Mouse (Mus musculus) C2C12 (cell line): ENCODE measurements around the gene 4930568D16Rik.

Experiments used
- CEBPB ChIP-seq: IDR thresholded peaks from one replicate; pipeline ENCODE4 v1.6.1; 2011; ENCODE audit warnings: low read depth, mild to moderate bottlenecking, control low read depth, moderate library complexity
- CTCF ChIP-seq: IDR thresholded peaks from one replicate; pipeline ENCODE4 v1.5.1; 2011; ENCODE audit not compliant: control insufficient read depth, insufficient read depth, insufficient read length
- FOSL1 ChIP-seq: IDR thresholded peaks from one replicate; pipeline ENCODE4 v1.8.0; 2011; ENCODE audit warnings: mild to moderate bottlenecking, low read length; ENCODE audit not compliant: poor library complexity, insufficient read depth, severe bottlenecking
- MAX ChIP-seq: IDR thresholded peaks from one replicate; pipeline ENCODE4 v1.6.1; 2011; ENCODE audit warnings: mild to moderate bottlenecking, control low read depth
- USF1 ChIP-seq: IDR thresholded peaks from one replicate; pipeline ENCODE4 v1.6.1; 2011; ENCODE audit warnings: low read depth, mild to moderate bottlenecking, control low read depth, moderate library complexity

DNA sequence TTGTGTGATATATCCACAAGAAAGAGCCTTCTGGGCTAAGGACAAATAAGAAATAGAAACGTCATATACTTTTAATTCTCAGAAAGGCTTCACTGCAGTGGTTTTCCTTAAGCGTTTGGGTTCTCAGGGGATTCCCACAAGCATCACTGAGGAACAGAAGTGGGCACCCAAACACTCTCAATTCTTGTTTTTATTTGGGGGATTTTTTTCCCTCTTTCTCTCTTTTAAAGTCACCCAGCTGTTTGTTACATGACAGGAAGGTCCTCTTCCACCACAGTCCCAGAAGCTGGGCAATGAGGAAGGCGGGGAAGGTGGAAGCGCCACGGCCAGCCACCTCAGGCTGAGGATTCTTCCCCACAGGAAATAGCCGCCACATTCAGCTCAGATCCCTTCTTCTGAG is 48.9 kb upstream of the 4930568D16Rik start:
- TF ChIP-seq CEBPB (no peak), FOSL1 (no peak), CTCF (no peak), MAX (no peak), USF1 (no peak)
